Mouse (Mus musculus): ENCODE results near the gene Slc29a3.
A peak's percentile ranks its signal among the peaks of the same experiment; 100 is the strongest.

Gene Slc29a3

GRCm38 (mm10) chr10:60752040-60753020 is at the start of gene Slc29a3:
Slc29a3 (minus strand) TSS chr10:60752794.
- peak; percentile 95 to 96 for DNase-seq (ENCODE audit: low spot score in 2 of 2)

GRCm38 (mm10) chr10:60801898-60802412 is 49.4 kb upstream of the Slc29a3 start:
- DNase-seq (ENCODE audit: low spot score in 2 of 2) = no peak

- DNase-seq (ENCODE audit: low spot score in 2 of 2) = no peak
Observed at GRCm38 (mm10) chr10:60801168-60801897, 48.7 kb upstream of the Slc29a3 start.

- DNase-seq (ENCODE audit: low spot score in 2 of 2) = no peak
Observed at GRCm38 (mm10) chr10:60800295-60801167, 47.9 kb upstream of the Slc29a3 start.

- no peak for DNase-seq (ENCODE audit: low spot score in 2 of 2)
Observed at GRCm38 (mm10) chr10:60797682-60798422, 45.3 kb upstream of the Slc29a3 start.

GRCm38 (mm10) chr10:60796474-60796873 is 43.9 kb upstream of the Slc29a3 start:
- no peak for DNase-seq (ENCODE audit: low spot score in 2 of 2)

GRCm38 (mm10) chr10:60796028-60796427 is 43.4 kb upstream of the Slc29a3 start:
- no peak for DNase-seq (ENCODE audit: low spot score in 2 of 2)

- DNase-seq (ENCODE audit: low spot score in 2 of 2) = no peak
Observed at GRCm38 (mm10) chr10:60794792-60795191, 42.2 kb upstream of the Slc29a3 start.

- DNase-seq (ENCODE audit: low spot score in 2 of 2) = no peak
Observed at GRCm38 (mm10) chr10:60794374-60794773, 41.8 kb upstream of the Slc29a3 start.

GRCm38 (mm10) chr10:60792841-60793240 is 40.2 kb upstream of the Slc29a3 start:
- DNase-seq (ENCODE audit: low spot score in 2 of 2) = no peak

GRCm38 (mm10) chr10:60792365-60792764 is 39.8 kb upstream of the Slc29a3 start:
- DNase-seq (ENCODE audit: low spot score in 2 of 2) = no peak

- no peak for DNase-seq (ENCODE audit: low spot score in 2 of 2)
Observed at GRCm38 (mm10) chr10:60790912-60791311, 38.3 kb upstream of the Slc29a3 start.

GRCm38 (mm10) chr10:60787303-60788074 is 34.9 kb upstream of the Slc29a3 start:
- no peak for DNase-seq (ENCODE audit: low spot score in 2 of 2)

- DNase-seq (ENCODE audit: low spot score in 2 of 2) = no peak
Observed at GRCm38 (mm10) chr10:60783608-60784007, 31.0 kb upstream of the Slc29a3 start.

- peak; percentile 12 to 17 for DNase-seq (ENCODE audit: low spot score in 2 of 2)
Observed at GRCm38 (mm10) chr10:60779628-60780027, 27.0 kb upstream of the Slc29a3 start.

- DNase-seq (ENCODE audit: low spot score in 2 of 2) = no peak
Observed at GRCm38 (mm10) chr10:60778542-60778941, 25.9 kb upstream of the Slc29a3 start.

- no peak for DNase-seq (ENCODE audit: low spot score in 2 of 2)
Observed at GRCm38 (mm10) chr10:60775473-60775872, 22.9 kb upstream of the Slc29a3 start.

- no peak for DNase-seq (ENCODE audit: low spot score in 2 of 2)
Observed at GRCm38 (mm10) chr10:60774616-60775015, 22.0 kb upstream of the Slc29a3 start.

- DNase-seq (ENCODE audit: low spot score in 2 of 2) = no peak
Observed at GRCm38 (mm10) chr10:60770855-60771254, 18.3 kb upstream of the Slc29a3 start.

GRCm38 (mm10) chr10:60768614-60769013 is 16.0 kb upstream of the Slc29a3 start:
- no peak for DNase-seq (ENCODE audit: low spot score in 2 of 2)

Measured in spleen, postnatal 36 days (tissue).